Mouse (Mus musculus) megakaryocyte, embryonic 14.5 days (primary cell): ENCODE data around the gene Scrn3.

ENCODE experiments used
- FLI1 ChIP-seq: IDR thresholded peaks from 2 replicates; pipeline ENCODE4 v1.6.1; 2012; ENCODE audit warnings: low read length, inconsistent platforms, mixed read lengths
- GATA1 ChIP-seq: IDR thresholded peaks from 3 replicates; pipeline ENCODE4 v1.6.1; 2012; ENCODE audit warnings: mixed read lengths, low read length, inconsistent platforms, borderline replicate concordance

DNA sequence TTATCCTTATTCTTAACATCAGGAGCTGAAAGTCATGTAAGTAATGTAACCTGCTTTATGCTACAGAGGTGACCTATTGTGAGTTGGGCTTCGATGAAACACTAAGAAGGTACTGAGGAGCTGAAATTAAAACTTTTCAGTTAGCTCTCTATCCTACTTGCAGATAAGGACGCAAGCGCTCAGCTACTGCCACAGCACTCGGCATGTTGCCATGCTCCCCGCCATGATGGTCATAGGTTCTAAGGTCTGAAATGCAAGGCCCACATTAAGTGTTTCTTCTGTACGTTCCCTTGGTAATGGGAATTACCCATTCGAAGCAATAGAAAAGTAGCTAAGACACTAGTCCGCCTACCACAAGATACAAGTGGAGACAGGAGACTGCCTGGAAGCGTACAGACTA, 9.7 kb upstream of the Scrn3 start:
- TF ChIP-seq GATA1 = no peak
- no peak for TF ChIP-seq FLI1
